Mouse (Mus musculus): Measurements from ENCODE around the gene Hoxa5. TPM values are rescaled to one million over a fixed set of nuclear protein-coding genes. Genes with fewer than 3 reads are reported as not detected.

Hoxa5 gene
- total and polyA plus RNA-seq, 3 experiments: 0.83 to 4.1 (median 1.5) TPM

DNA sequence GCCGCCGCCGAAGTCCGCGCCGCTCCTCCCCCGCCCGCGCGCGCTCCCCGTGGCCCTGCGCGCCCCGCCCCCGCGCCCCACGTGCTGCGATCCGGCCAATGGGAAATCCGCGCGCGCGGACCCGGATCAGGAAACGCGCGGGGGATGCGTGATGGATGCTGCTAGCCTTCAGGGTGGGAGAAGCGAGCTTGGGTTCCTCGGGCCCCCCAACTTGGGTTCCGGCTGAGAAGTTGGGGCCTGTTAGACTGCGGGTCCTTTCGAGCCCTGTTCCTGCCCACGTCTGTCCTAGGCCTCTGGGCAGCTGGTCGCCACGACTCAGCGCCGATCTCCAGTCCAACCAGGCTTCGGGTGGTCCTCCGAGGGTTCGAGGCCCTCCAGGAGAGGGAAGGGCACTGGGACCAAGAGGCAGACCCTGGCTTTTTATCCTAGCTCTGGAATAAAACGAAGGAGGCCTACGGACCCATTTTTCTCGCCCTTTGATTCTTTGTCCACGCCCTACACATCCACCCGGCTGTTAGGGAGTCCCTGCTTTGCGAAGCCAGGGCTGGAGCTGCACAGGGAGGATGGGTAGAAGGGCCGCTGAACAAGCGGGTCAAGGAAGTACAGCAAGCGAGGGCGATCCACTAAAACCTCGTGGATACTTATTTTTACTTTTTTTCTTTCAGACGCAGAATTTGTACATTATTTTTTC lies 12.4 kb downstream of the Hoxa5 start:
- Histone ChIP-seq H3K9ac (ENCODE audit: insufficient read depth, low read depth) (no peak overlapping the region), H3K36me3 (replicated peaks in 1 of 2; ENCODE audit: control insufficient read depth in 1 of 2, insufficient read depth in 1 of 2, low read length in 1 of 2) (peaks cover 0 to 2% of the 10 kb centered on the region in 2 experiments)
- DNase-seq (ENCODE audit: extremely low read depth): no peak

GRCm38 (mm10) chr6:52190906-52191810 lies 13.2 kb downstream of the Hoxa5 start, which contains the start of gene Hoxa4:
Hoxa4 (minus strand) TSS chr6:52191753.
- peaks cover 0 to 13% of the 10 kb centered on the region in 2 experiments; a peak in 2 of 4 replicates for H3K4me1 ChIP-seq (ENCODE audit: control insufficient read depth in 1 of 2, insufficient read depth in 2 of 2)
- peaks cover 5% of the 10 kb centered on the region for H3K9me3 ChIP-seq (replicated peaks; ENCODE audit: low read length)
- no peak within 1 kb of the TSS for H3K27ac ChIP-seq (ENCODE audit: insufficient read depth, low read depth)
- H3K4me3 ChIP-seq (replicated peaks in 1 of 3; ENCODE audit: low read depth in 2 of 3, low read length in 2 of 3, poor library complexity in 1 of 3): no peak within 1 kb of the TSS
- H3K4me2 ChIP-seq (ENCODE audit: insufficient read depth, low read depth, poor library complexity, severe bottlenecking): no peak within 1 kb of the TSS
- no peaks in the 10 kb centered on the region for H3K79me2 ChIP-seq (replicated peaks; ENCODE audit: control insufficient read depth, extremely low read depth, insufficient read depth, poor library complexity, severe bottlenecking)
- TF ChIP-seq ZNF384 (IDR thresholded peaks at IDR 0.05; ENCODE audit: low read depth, low read length) (no peak), MAFK (IDR thresholded peaks at IDR 0.05; ENCODE audit: insufficient replicate concordance, low read length) (no peak), MXI1 (IDR thresholded peaks at IDR 0.05; ENCODE audit: low read depth, low read length) (no peak), HCFC1 (IDR thresholded peaks at IDR 0.05; ENCODE audit: low read depth, low read length) (no peak), ETS1 (conservative IDR thresholded peaks at IDR 0.05; ENCODE audit: low read depth, low read length) (no peak), CHD1 (IDR thresholded peaks at IDR 0.05; ENCODE audit: low read depth, low read length) (no peak), MAZ (IDR thresholded peaks at IDR 0.05; ENCODE audit: low read depth, low read length) (no peak)
- no peaks in the 10 kb centered on the region for H3K27me3 ChIP-seq (replicated peaks)
- peaks cover 0 to 2% of the 10 kb centered on the region in 2 experiments for H3K36me3 ChIP-seq (replicated peaks in 1 of 2; ENCODE audit: control insufficient read depth in 1 of 2, insufficient read depth in 1 of 2, low read length in 1 of 2)
- DNase-seq (ENCODE audit: extremely low read depth): no peak
- H3K9ac ChIP-seq (ENCODE audit: insufficient read depth, low read depth): no peak within 1 kb of the TSS
- dilution Hi-C loops (cut with MboI; ENCODE audit: extremely low pct_ligation_motif_present, extremely low pct_unique_long_range_greater_than_20kb, low sequenced_read_pairs) (no loop called here), in situ Hi-C loops (cut with MboI; ENCODE audit: low pct_ligation_motif_present, low pct_unique_long_range_greater_than_20kb, low sequenced_read_pairs) (no loop called here)

More for the DNA sequence above, 12.4 kb downstream of the Hoxa5 start:
- no peaks in the 10 kb centered on the region for H3K79me2 ChIP-seq (replicated peaks; ENCODE audit: control insufficient read depth, extremely low read depth, insufficient read depth, poor library complexity, severe bottlenecking)
- TF ChIP-seq MAFK (IDR thresholded peaks at IDR 0.05; ENCODE audit: insufficient replicate concordance, low read length) (no peak), MXI1 (IDR thresholded peaks at IDR 0.05; ENCODE audit: low read depth, low read length) (no peak), ZC3H11A (IDR thresholded peaks at IDR 0.05; ENCODE audit: low read depth, low read length) (no peak), USF2 (conservative IDR thresholded peaks at IDR 0.05; ENCODE audit: low read depth, low read length) (no peak), MEF2A (IDR thresholded peaks at IDR 0.05; ENCODE audit: borderline replicate concordance, low read depth, low read length) (no peak), ETS1 (conservative IDR thresholded peaks at IDR 0.05; ENCODE audit: low read depth, low read length) (no peak), MAX (IDR thresholded peaks at IDR 0.05; ENCODE audit: low read length) (no peak), RAD21 (IDR thresholded peaks at IDR 0.05; ENCODE audit: low read depth, low read length) (no peak)
- no peaks in the 10 kb centered on the region for H3K27me3 ChIP-seq (replicated peaks)
- peaks cover 5% of the 10 kb centered on the region for H3K9me3 ChIP-seq (replicated peaks; ENCODE audit: low read length)
- dilution Hi-C loops (cut with MboI; ENCODE audit: extremely low pct_ligation_motif_present, extremely low pct_unique_long_range_greater_than_20kb, low sequenced_read_pairs) (no loop called here), in situ Hi-C loops (cut with MboI; ENCODE audit: low pct_ligation_motif_present, low pct_unique_long_range_greater_than_20kb, low sequenced_read_pairs) (no loop called here)
- H3K4me1 ChIP-seq (ENCODE audit: control insufficient read depth in 1 of 2, insufficient read depth in 2 of 2): peaks cover 0 to 13% of the 10 kb centered on the region in 2 experiments; a peak in 2 of 4 replicates
- H3K27ac ChIP-seq (ENCODE audit: insufficient read depth, low read depth): no peak overlapping the region
- no peak overlapping the region for H3K4me3 ChIP-seq (replicated peaks in 1 of 3; ENCODE audit: low read depth in 2 of 3, low read length in 2 of 3, poor library complexity in 1 of 3)
- H3K4me2 ChIP-seq (ENCODE audit: insufficient read depth, low read depth, poor library complexity, severe bottlenecking): no peak overlapping the region
